Mouse (Mus musculus): ENCODE data around the gene Map2k4.

The Map2k4 gene

DNA sequence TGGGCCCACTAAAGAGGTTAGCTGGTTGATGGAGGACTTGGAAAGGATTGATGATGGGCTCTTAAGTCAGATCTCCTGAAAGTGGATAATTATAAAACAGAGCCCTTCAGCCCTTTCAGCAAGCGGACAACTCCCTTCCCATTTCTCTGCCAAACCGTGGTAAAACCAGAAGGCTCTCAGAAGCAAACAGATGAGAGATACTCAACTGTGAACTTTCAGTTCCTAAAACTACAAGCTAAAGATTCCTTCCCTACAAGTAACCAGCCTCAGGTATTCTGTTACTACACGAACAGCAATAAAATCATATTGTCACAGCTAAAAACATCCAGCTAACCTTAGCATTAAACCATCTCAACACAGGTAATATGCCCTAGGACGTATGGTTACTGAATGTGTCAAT is 83.2 kb downstream of the Map2k4 start:
- DNase-seq: no peak

DNA sequence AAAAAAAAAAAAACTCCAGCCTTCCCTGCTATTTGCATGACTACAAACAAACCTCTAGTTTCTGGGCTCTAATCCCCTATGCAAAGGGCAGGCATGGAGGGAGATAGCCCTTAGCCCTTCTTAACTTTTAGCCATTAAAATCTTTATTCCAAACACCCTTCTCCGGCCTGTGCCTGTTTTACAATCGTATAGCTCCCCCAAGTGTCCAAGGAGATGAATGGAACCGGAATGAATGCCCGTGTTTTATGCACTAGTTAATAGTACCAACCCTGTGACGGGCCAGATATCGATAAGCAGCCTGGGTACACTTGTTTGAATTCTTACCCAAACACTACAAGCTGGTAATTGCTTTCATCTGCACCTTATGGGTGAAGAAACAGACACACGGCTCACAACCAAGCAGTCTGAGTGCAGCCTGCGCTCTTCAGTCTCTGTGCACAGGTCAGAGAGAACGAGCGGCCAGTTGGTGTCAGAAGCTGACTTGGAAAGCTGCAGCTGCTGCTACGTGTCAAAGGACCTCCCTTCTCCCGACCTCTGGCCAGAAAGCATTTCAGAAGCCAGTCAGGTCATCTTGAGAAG is 109.2 kb downstream of the Map2k4 start:
- DNase-seq: no peak

DNA sequence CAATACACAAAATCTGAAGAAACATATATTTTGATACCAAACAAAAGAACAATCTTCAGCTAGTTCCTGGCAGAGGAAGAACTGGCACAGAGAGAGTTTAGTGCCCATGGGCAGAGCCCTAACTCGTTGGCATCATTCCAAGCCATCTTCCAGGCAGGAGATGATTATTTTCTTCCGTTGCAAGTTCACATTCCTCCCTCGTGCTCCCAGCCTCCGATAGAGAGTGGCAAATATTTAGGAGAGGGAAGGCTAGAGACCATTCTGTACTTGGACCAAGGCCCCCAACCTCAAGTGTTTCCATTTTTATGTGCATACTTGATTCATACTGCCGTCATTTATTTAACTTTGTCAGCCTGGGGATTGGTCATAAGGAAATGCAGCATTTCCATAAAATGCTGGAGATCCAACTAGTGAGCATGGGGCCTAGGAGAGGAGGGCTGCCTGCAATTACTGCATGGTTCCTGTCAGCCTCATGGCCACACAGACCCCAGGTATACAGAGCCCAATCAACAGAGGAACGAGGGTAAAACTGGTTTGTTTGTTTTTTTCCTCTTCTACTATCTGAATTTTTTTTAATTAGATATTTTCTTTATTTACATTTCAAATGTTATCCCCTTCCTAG is 120.6 kb downstream of the Map2k4 start:
- DNase-seq: no peak

DNA sequence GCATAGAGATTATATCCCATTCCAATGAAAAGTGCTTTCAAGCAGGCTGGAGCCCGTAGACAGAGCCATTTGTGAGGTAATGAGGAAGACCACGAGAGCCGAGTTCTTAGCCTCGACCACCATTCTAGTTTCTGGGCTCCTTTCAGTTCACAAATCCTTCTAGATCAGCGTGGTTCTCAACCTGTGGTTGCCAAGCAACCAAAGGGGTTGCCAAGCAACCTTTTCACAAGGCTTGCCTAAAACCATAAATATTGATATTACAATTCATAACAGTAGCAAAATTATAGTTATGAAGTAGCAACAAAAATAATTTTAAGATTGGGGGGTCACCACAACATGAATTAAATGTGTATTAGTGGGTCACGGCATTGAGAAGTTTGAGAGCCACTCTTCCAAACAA is 123.2 kb downstream of the Map2k4 start:
- DNase-seq: no peak

DNA sequence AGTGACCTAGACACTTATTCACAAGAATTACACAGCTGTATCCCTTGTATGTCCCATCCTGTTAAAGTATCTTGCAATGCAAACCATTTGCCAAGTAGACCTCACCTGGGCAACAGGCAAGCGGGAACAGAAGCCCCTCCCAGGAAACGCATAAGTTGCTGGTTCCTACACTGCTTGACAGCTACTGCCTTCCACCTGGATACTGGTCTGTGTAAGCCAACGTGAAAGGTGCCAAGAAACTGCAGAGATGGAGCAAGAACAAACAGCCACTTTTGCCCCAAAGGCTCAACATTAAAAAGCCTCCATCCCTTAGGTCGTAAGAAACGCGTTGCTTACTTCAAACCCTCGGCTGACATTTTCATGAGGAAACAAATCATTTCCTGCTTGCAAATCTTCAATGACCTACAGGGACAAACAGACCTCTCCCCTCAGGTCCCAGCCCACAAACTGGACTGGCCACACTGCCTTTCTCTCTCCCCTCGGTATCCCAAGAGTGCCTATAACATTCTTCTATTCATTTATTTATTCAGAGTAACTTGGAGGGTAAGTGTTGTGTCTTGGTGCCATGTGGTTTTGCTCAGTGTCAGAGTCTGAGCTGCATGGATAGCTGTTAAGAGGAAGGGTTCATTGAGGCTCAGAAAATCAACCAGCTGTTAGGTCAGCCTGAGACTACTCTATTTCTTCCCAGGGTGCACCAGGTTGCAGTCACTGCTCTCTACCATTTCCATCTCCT is 126.1 kb downstream of the Map2k4 start:
- no peak for DNase-seq

DNA sequence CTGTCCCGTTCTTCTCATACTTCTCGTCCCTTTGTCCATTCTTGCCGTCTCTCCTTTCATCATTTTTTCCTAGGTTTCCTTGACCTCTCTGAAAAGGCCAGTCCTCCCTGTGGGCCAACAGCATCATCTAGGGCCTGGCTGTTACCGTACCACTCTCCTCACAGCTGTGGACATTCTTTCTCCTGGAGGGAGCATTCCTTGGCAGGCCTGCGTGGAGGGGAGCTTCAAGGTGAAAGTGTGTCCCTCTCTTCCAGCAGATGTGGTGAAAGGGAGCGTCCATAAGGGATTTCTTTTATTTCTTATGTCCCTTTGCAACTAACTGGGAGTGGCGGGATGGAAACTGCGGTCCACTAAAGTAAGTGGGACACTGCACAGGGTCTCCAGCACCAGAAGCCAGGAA is 134.2 kb downstream of the Map2k4 start:
- no peak for DNase-seq

DNA sequence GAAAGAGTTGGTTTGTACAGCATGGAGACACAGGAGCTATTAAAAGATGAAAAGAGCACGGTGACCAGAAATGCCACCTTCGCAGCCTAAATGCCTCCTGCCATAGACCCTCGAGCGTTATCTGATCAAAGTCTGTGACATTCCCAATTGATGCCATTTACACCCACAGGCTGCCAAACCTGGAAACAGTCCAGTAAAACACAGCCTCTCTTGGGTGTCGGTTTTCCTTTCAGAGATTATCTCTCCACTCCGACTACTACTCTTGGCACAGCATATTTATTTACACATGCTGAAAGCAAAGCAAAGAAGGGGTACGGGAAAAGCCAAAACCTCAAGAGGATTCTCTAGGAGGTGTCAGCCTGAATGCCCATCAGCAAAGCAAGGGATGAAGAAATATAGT is 136.7 kb downstream of the Map2k4 start:
- no peak for DNase-seq

DNA sequence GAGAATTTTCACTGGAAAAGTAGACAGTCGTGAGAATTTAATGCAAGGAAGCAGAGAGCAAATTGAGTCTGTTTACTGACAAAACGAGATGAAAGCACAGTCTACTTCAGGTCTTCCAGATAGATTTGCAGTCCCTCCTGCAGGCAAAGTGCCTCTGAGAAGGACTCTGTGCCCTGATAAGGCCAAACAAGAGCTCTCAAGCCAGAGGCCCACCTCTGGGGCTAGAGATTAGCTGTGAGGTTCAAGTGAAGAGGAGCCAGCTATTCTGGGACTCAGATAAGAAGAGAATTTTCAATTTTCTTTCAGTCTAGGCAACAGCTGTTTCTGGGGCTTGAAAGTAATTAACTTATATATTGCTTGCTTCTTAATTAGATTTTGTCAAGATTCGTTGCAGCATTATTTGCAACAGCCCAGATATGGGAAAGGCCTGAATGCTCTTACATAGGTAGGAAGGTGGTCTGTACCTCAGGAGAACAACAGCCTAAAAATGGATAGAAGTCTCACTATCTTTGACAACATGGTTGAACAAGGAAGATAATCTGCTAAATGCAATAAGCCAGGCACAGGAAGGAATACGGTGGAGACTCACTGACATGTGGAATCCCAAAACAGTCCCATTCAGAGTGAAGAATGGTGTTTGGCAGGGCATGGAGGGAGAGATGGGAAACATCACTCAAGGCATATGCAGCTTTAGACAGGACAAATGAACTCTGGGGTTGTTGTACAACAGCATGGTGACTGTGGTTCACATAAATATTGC is 138.0 kb downstream of the Map2k4 start:
- no peak for DNase-seq

DNA sequence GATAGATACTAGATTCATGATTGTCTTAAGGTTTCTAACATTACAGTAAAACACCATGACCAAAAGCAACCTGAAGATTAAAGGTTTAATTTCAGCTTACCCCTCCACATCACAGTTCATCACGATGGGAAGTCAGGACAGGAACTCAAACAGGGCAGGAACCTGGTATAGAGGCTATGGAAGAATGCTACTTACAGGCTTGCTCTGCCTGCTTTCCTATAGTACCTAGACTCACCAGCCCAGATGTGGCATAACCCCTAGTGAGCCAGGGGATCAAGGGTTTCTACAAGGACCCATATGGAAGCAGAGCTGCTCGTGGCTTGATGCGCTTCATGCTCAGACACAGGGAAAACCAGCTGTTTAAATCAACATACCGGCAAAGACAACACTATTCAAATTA is 138.6 kb downstream of the Map2k4 start:
- DNase-seq: no peak

DNA sequence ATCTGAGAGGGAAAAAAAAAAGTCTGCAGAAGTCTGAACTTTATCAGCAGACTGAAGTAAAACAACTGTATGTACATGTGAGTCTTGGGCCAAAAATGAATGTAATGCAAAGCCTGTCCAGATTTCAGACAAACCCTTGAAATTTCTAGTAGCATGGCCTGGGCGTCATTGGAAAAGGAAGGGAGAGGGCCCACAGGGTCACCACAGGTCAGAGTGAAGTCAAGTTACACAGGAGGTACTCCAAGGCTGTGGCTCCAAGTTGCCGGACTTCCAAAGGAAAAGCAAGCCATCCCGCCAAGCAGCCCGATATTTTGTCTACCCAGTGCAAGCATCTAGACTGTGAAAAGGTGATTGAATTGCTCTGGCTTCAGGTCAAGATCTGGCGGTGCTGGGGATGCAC is 141.8 kb downstream of the Map2k4 start:
- no peak for DNase-seq

DNA sequence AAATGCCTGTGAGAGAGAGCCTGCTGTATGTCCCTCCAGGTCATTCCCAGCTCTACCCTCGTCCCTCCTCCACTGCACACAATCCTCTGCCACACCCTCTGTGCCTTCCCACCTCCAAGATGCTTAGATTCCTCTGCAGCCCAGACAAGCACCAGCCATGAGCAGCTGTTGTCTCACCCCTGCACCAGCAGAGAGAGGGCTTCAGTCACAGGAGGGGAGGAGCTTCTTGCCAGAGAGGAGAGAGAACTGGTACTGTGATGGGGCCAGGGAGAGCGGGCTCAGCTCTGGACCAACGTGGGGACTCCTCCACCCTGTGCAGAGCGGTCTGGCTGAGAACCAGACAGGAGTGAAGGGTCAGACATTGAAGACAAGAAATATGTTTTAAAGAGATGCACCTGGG is 143.6 kb downstream of the Map2k4 start:
- DNase-seq: no peak

DNA sequence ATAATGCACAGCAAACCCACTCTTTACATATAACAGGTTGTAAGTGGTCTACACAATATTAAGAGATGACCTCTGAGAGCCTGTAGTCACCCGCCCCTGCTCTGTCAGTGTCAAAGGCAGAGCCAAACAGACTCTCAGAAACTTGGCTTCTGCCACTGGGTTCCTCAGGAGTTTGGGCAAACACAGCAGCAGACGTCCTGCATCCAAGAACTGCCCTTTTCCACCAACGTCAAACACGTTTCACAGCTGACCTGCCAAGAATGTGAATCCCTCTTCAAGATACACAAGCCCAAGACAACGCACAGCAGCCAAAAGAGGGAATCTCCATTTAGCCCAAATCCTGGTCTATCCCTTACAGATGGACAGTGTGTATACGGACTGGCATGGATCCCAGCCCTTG is 147.8 kb downstream of the Map2k4 start:
- DNase-seq: no peak

All from thymus, postnatal 25 days (tissue).